Mouse (Mus musculus): Measurements from ENCODE around the gene 4930447C04Rik. TPM values are rescaled to one million over a fixed set of nuclear protein-coding genes. Genes with fewer than 3 reads are reported as not detected.

Gene 4930447C04Rik
- total and polyA plus RNA-seq, 3 experiments = 0.66 TPM; not detected in 2

GRCm38 (mm10) chr12:72945301-72946063 is 4.9 kb upstream of the 4930447C04Rik start:
- no peak for TF ChIP-seq GATA2 (IDR thresholded peaks at IDR 0.05; ENCODE audit: borderline replicate concordance, low read depth, low read length)
- no peak for TF ChIP-seq CTCF (IDR thresholded peaks at IDR 0.05; ENCODE audit: low read depth, low read length)
- no peak for TF ChIP-seq POLR2AphosphoS5 (IDR thresholded peaks at IDR 0.05; ENCODE audit: insufficient replicate concordance, low read depth, low read length)
- no peak for TF ChIP-seq TAL1 (conservative IDR thresholded peaks at IDR 0.05; ENCODE audit: low read depth, low read length)
- no peak for TF ChIP-seq GATA1 (IDR thresholded peaks at IDR 0.05; ENCODE audit: borderline replicate concordance, low read length)
- ATAC-seq (ENCODE audit: extremely low read depth, insufficient number of reproducible peaks, low FRiP score, poor library complexity, severe bottlenecking) (no peak), DNase-seq (ENCODE audit: low spot score) (no peak)
- H3K4me3 ChIP-seq (ENCODE audit: low read depth, low read length) = 0 out of 2 replicates have a peak overlapping the region, but pooled peaks have one; percentile 18
- no peaks in the 10 kb centered on the region for H3K9me3 ChIP-seq (replicated peaks)
- no peaks in the 10 kb centered on the region for H3K36me3 ChIP-seq (replicated peaks)
- peaks cover 12% of the 10 kb centered on the region for H3K27me3 ChIP-seq (ENCODE audit: insufficient read depth, low read length)
- H3K4me1 ChIP-seq (ENCODE audit: insufficient read depth, low read depth, low read length) = no peaks in the 10 kb centered on the region

- TF ChIP-seq TAL1 (conservative IDR thresholded peaks at IDR 0.05; ENCODE audit: low read depth, low read length) (no peak), GATA2 (IDR thresholded peaks at IDR 0.05; ENCODE audit: borderline replicate concordance, low read depth, low read length) (no peak), CTCF (IDR thresholded peaks at IDR 0.05; ENCODE audit: low read depth, low read length) (no peak), GATA1 (IDR thresholded peaks at IDR 0.05; ENCODE audit: borderline replicate concordance, low read length) (no peak), POLR2AphosphoS5 (IDR thresholded peaks at IDR 0.05; ENCODE audit: insufficient replicate concordance, low read depth, low read length) (no peak)
- Histone ChIP-seq H3K4me1 (ENCODE audit: insufficient read depth, low read depth, low read length) (no peaks in the 10 kb centered on the region), H3K36me3 (replicated peaks) (no peaks in the 10 kb centered on the region), H3K4me3 (ENCODE audit: low read depth, low read length) (no peak overlapping the region), H3K9me3 (replicated peaks) (no peaks in the 10 kb centered on the region), H3K27me3 (ENCODE audit: insufficient read depth, low read length) (peaks cover 18% of the 10 kb centered on the region)
- DNase-seq (ENCODE audit: low spot score) = no peak
- no peak for ATAC-seq (ENCODE audit: extremely low read depth, insufficient number of reproducible peaks, low FRiP score, poor library complexity, severe bottlenecking)
Measured at GRCm38 (mm10) chr12:72944411-72945225, 4.0 kb upstream of the 4930447C04Rik start.

DNA sequence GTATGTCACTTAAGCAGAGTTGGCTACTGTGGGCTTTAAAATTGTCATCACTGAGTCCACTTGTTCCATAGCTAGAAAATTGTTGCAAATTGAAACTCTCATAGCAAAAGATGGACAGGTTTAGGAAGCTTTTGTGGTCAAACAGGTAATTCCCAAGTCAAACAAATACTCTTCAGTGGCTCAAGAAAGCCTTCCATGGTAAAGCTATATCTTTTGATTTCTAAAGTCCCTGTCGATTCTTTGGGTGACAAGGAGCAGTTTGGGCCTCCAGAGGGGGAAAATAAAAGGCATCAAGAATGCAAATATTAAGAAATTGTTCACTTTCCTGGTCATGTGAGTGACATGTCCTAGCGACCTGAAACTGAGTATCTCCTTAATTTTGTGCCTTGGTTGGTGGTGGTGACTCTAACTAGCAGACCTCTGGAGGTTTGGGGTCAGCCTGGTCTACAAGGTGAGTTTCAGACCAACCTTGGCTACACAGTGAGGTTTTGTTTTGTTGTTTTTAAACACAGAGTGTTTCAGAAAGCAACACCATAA is 3.1 kb upstream of the 4930447C04Rik start:
- H3K4me3 ChIP-seq (ENCODE audit: low read depth, low read length) = no peak overlapping the region
- DNase-seq (ENCODE audit: low spot score) (no peak), ATAC-seq (ENCODE audit: extremely low read depth, insufficient number of reproducible peaks, low FRiP score, poor library complexity, severe bottlenecking) (no peak)
- peaks cover 21% of the 10 kb centered on the region for H3K27me3 ChIP-seq (ENCODE audit: insufficient read depth, low read length)
- no peak for TF ChIP-seq GATA2 (IDR thresholded peaks at IDR 0.05; ENCODE audit: borderline replicate concordance, low read depth, low read length)
- TF ChIP-seq CTCF (IDR thresholded peaks at IDR 0.05; ENCODE audit: low read depth, low read length) = no peak
- no peak for TF ChIP-seq POLR2AphosphoS5 (IDR thresholded peaks at IDR 0.05; ENCODE audit: insufficient replicate concordance, low read depth, low read length)
- TF ChIP-seq GATA1 (IDR thresholded peaks at IDR 0.05; ENCODE audit: borderline replicate concordance, low read length) = no peak
- no peaks in the 10 kb centered on the region for H3K9me3 ChIP-seq (replicated peaks)
- H3K4me1 ChIP-seq (ENCODE audit: insufficient read depth, low read depth, low read length) = no peaks in the 10 kb centered on the region
- no peaks in the 10 kb centered on the region for H3K36me3 ChIP-seq (replicated peaks)

DNA sequence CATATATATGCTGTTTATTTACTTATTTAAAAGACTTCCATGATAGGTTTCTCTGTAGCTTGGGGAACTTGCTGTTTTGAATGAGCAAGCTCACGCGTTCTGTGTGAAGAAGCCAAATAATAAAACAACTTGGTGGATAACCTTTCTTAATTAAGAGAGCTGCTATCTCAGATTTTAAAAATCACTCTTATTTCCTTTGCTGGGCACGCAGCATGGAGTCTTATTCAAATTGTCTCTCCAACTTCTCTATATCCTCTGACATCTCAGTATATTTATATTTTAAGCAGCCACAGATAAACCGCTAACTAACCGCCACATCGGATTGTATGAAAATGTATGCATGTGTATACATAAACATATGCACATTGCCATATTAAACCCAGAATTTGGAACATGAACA is 1.6 kb upstream of the 4930447C04Rik start:
- Histone ChIP-seq H3K4me3 (ENCODE audit: low read depth, low read length) (no peak overlapping the region), H3K4me1 (ENCODE audit: insufficient read depth, low read depth, low read length) (no peaks in the 10 kb centered on the region), H3K27me3 (ENCODE audit: insufficient read depth, low read length) (peaks cover 23% of the 10 kb centered on the region), H3K9me3 (replicated peaks) (no peaks in the 10 kb centered on the region), H3K36me3 (replicated peaks) (no peaks in the 10 kb centered on the region)
- no peak for DNase-seq (ENCODE audit: low spot score)
- ATAC-seq (ENCODE audit: extremely low read depth, insufficient number of reproducible peaks, low FRiP score, poor library complexity, severe bottlenecking) = no peak
- TF ChIP-seq GATA1 (IDR thresholded peaks at IDR 0.05; ENCODE audit: borderline replicate concordance, low read length) = no peak
- no peak for TF ChIP-seq CTCF (IDR thresholded peaks at IDR 0.05; ENCODE audit: low read depth, low read length)
- no peak for TF ChIP-seq GATA2 (IDR thresholded peaks at IDR 0.05; ENCODE audit: borderline replicate concordance, low read depth, low read length)
- no peak for TF ChIP-seq TAL1 (conservative IDR thresholded peaks at IDR 0.05; ENCODE audit: low read depth, low read length)
- no peak for TF ChIP-seq POLR2AphosphoS5 (IDR thresholded peaks at IDR 0.05; ENCODE audit: insufficient replicate concordance, low read depth, low read length)

GRCm38 (mm10) chr12:72941398-72942051 is 951 bp upstream of the 4930447C04Rik start:
- Histone ChIP-seq H3K4me3 (ENCODE audit: low read depth, low read length) (no peak overlapping the region), H3K27me3 (ENCODE audit: insufficient read depth, low read length) (peaks cover 23% of the 10 kb centered on the region), H3K9me3 (replicated peaks) (no peaks in the 10 kb centered on the region), H3K4me1 (ENCODE audit: insufficient read depth, low read depth, low read length) (no peaks in the 10 kb centered on the region), H3K36me3 (replicated peaks) (no peaks in the 10 kb centered on the region)
- ATAC-seq (ENCODE audit: extremely low read depth, insufficient number of reproducible peaks, low FRiP score, poor library complexity, severe bottlenecking) (no peak), DNase-seq (ENCODE audit: low spot score) (no peak)
- no peak for TF ChIP-seq GATA1 (IDR thresholded peaks at IDR 0.05; ENCODE audit: borderline replicate concordance, low read length)
- no peak for TF ChIP-seq TAL1 (conservative IDR thresholded peaks at IDR 0.05; ENCODE audit: low read depth, low read length)
- no peak for TF ChIP-seq POLR2AphosphoS5 (IDR thresholded peaks at IDR 0.05; ENCODE audit: insufficient replicate concordance, low read depth, low read length)
- TF ChIP-seq CTCF (IDR thresholded peaks at IDR 0.05; ENCODE audit: low read depth, low read length) = no peak
- TF ChIP-seq GATA2 (IDR thresholded peaks at IDR 0.05; ENCODE audit: borderline replicate concordance, low read depth, low read length) = no peak

All from G1E (cell line).